Mouse (Mus musculus) bone marrow macrophage, adult 2 months (primary cell): Measurements from ENCODE around the gene H2-M5. TPM values are rescaled to one million over a fixed set of nuclear protein-coding genes. Genes with fewer than 3 reads are reported as not detected.
A peak's percentile ranks its signal among the peaks of the same experiment; 100 is the strongest.

Source experiments
- H3K27ac ChIP-seq: 2 replicates; pipeline ENCODE4 v1.5.1; 2012; ENCODE audit warnings: low read depth, low read length; ENCODE audit not compliant: insufficient read depth
- H3K4me1 ChIP-seq: 2 replicates; pipeline ENCODE4 v1.6.1; 2012; ENCODE audit warnings: low read length; ENCODE audit not compliant: control insufficient read depth, insufficient read depth
- H3K4me3 ChIP-seq: 2 replicates; pipeline ENCODE4 v1.5.1; 2012; ENCODE audit warnings: mild to moderate bottlenecking, low read length, moderate library complexity; ENCODE audit not compliant: insufficient read depth
- CTCF ChIP-seq: IDR thresholded peaks from 2 replicates; pipeline ENCODE4 v1.5.1; 2012; ENCODE audit warnings: low read depth, mild to moderate bottlenecking, low read length, moderate library complexity
- POLR2A ChIP-seq: IDR thresholded peaks from 2 replicates; pipeline ENCODE4 v1.6.1; 2012; ENCODE audit warnings: mild to moderate bottlenecking, low read depth, low read length, borderline replicate concordance
- polyA plus RNA-seq: library from polyadenylated mRNA; stranded (reverse); fragments of >200 nt; gene quantifications from 2 replicates; pipeline ENCODE4 v1.2.4, GENCODE M21; 2012; ENCODE audit not compliant: missing spikeins, insufficient read depth, insufficient read length

Gene H2-M5
- polyA plus RNA-seq, 1 experiment: 1.0 TPM

- no peak overlapping the region for H3K27ac ChIP-seq
- TF ChIP-seq POLR2A: no peak
- peaks cover 9% of the 10 kb centered on the region for H3K4me1 ChIP-seq
- H3K4me3 ChIP-seq: no peak overlapping the region
Observed at GRCm38 (mm10) chr17:36972791-36973190, 16.5 kb downstream of the H2-M5 start.

- Histone ChIP-seq H3K4me3 (no peak overlapping the region), H3K27ac (no peak overlapping the region)
- TF ChIP-seq CTCF (no peak), POLR2A (no peak)
Observed at GRCm38 (mm10) chr17:36971172-36971850, 18.0 kb downstream of the H2-M5 start.

GRCm38 (mm10) chr17:36970316-36970890, 18.9 kb downstream of the H2-M5 start:
- H3K27ac ChIP-seq: no peak overlapping the region
- TF ChIP-seq CTCF (no peak), POLR2A (no peak)
- H3K4me1 ChIP-seq: peaks cover 19% of the 10 kb centered on the region
- H3K4me3 ChIP-seq: no peak overlapping the region

More at GRCm38 (mm10) chr17:36971172-36971850, 18.0 kb downstream of the H2-M5 start:
- H3K4me1 ChIP-seq: peaks cover 17% of the 10 kb centered on the region

DNA sequence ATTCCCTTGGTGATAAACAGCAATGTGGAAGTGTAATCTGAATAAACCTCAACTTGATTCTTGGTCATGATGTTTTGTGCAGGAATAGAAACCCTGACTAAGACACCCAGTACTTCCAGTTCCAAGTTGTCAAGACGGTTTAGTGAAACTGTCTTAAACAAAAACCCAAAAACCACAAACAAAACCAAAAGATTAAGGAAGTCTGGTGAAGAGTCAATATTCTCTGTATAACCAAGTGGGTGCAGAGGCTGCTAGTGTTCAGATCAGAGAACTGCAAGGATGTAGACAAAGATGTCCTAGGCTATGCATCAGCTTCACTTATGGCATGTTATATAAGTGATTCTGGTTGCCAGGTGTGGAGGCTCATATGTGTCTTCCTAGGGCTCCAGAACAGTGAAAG, 22.5 kb downstream of the H2-M5 start:
- H3K4me1 ChIP-seq: peaks cover 19% of the 10 kb centered on the region
- no peak overlapping the region for H3K4me3 ChIP-seq
- TF ChIP-seq CTCF (no peak), POLR2A (no peak)
- H3K27ac ChIP-seq: no peak overlapping the region

- TF ChIP-seq CTCF: no peak
- no peak for TF ChIP-seq POLR2A
- no peak overlapping the region for H3K4me3 ChIP-seq
- peaks cover 4% of the 10 kb centered on the region for H3K4me1 ChIP-seq
- no peak overlapping the region for H3K27ac ChIP-seq
Observed at GRCm38 (mm10) chr17:36961125-36961524, 28.2 kb downstream of the H2-M5 start.

- H3K4me3 ChIP-seq: peak overlapping the region; percentile 92
- TF ChIP-seq CTCF: no peak
- TF ChIP-seq POLR2A: no peak
- H3K27ac ChIP-seq: peak overlapping the region; percentile 25
- peaks cover 4% of the 10 kb centered on the region for H3K4me1 ChIP-seq
Observed at GRCm38 (mm10) chr17:36958884-36959283, 30.5 kb downstream of the H2-M5 start.

DNA sequence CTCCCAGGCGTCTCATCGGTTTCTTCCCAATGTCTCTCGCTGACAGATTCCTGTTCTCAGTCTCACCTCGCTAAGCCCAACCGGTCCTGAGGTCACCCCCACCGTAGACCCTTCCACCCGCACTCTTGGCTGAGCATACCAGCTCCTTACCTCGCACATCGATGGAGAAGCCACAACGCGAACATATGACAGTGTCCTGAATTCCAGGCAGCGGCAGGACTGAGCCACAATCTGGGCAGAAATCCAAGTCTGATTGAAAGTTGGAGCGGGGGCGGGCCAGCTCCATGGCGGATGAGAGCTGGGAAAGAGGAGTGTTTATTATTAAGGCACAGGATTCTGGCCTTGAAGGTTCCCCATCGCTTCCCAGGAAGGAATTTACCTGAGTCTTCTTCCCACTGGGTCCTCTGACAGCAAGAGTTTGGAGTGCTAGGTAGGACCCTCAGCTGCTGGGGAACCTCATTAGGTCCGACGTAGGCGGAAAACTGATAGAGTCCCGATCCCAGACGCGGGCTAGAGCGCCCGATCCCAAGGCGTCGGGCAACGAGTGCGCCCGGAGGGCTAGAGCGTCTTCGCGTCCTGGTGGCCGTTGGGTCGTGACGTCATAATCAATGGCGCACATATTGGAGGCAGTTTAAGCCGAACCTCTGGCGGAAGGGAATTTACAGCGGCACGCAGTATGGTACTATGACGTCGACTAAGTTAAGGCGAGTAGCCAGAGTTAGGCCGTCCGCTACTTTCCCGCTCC, 31.2 kb downstream of the H2-M5 start, which contains the start of the genes Znrd1 and Znrd1as:
TSS of gene Znrd1 (minus strand) at position 561 of the 745 bp plus-strand sequence.
TSS of gene Znrd1as (plus strand) at position 594 of the 745 bp plus-strand sequence.
- peak within 1 kb of the TSS; percentile 36 for H3K27ac ChIP-seq
- peaks cover 4% of the 10 kb centered on the region for H3K4me1 ChIP-seq
- TF ChIP-seq POLR2A (no peak), CTCF (0 out of 2 replicates have a peak, but pooled peaks have one; percentile 13)
- peak within 1 kb of the TSS; percentile 92 for H3K4me3 ChIP-seq

DNA sequence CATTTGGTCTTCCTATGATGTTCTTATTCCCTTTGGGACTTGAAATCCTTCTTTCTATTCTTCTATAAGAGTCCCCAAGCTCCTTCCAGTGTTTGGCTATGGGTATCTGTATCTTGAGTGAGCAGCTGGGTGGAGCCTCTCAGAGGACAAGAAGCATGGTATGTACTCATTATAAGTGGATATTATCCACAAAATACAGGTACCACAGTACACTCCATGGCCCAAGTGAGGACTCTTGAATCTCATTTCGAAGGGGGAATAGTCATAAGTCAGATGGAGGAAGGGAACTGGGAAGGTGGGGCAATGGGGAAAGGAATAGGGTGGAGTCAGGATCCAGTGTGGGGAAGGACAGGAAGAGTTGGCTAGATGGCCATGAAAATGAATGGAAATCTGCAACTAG, 36.3 kb downstream of the H2-M5 start:
- Histone ChIP-seq H3K4me1 (peaks cover 11% of the 10 kb centered on the region), H3K4me3 (no peak overlapping the region), H3K27ac (no peak overlapping the region)
- TF ChIP-seq POLR2A: no peak
- TF ChIP-seq CTCF: no peak

DNA sequence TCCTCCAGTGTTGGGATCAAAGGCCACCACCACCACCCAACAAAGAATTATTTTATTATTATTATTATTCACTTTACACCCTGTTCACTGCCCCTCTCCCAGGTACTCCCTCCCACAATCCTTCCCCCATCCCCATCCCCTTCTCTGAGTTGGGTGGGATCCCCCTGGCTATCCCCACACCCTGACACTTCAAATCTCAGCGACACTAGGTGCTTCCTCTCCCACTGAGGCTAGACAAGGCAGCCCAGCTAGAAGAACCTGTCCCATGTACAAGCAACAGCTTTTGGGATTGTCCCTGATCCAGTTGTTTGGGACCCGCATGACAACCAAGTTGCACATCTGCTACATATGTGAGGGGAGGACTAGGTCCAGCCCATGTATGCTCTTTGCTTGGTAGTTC, 36.7 kb downstream of the H2-M5 start:
- no peak overlapping the region for H3K4me3 ChIP-seq
- no peak for TF ChIP-seq CTCF
- TF ChIP-seq POLR2A: no peak
- H3K27ac ChIP-seq: no peak overlapping the region
- H3K4me1 ChIP-seq: peaks cover 13% of the 10 kb centered on the region
